Mouse (Mus musculus): ENCODE measurements at regions not wholly inside any gene's neighbourhood (a gene's known extent, or its start where the extent isn't known, plus 50 kb on each side); places are given as distances from the start of the nearest gene placed in this dataset.

DNA sequence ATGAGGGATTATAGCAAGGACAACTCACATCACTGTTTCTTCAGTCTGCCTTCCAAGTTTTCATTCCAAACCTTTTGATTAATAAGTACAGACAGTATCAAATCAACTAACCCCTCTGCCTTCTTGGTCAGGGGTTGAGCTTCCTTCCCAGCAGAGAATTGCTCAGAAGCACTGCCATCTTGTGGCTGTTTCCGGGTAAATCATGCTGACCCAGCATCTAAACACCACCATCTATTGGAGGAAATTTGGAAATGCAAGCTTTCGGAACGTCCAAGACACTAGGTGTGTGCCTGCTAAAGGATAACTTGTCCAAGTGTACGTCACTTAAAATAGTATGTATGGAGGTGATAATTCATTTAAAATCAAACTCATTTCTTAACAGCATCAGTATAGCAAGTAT, 231.7 kb upstream of the Ank start:
- no peaks in the 10 kb centered on the region for H3K9me3 ChIP-seq (ENCODE audit: control insufficient read depth, insufficient read depth, low read depth, low read length)
- no peak overlapping the region for H3K4me3 ChIP-seq (ENCODE audit: insufficient read depth in 1 of 2, low read depth in 1 of 2, low read length in 2 of 2, poor library complexity in 1 of 2, severe bottlenecking in 1 of 2)
- in situ Hi-C loops (cut with MboI; ENCODE audit: low sequenced_read_pairs in 2 of 2, unreplicated experiment in 2 of 2): no loop called here
- H3K27ac ChIP-seq (ENCODE audit: insufficient read depth, low read depth, low read length, poor library complexity, severe bottlenecking): no peak overlapping the region
- peak; percentile 58 for DNase-seq (ENCODE audit: low read depth, low spot score)
- no peak for TF ChIP-seq HCFC1 (IDR thresholded peaks at IDR 0.05; ENCODE audit: borderline replicate concordance, insufficient read depth, low read length)
- TF ChIP-seq CHD2 (IDR thresholded peaks at IDR 0.05; ENCODE audit: low read depth, low read length): no peak
- TF ChIP-seq ZNF384 (IDR thresholded peaks at IDR 0.05; ENCODE audit: low read depth, low read length): no peak
- TF ChIP-seq ZC3H11A (IDR thresholded peaks at IDR 0.05; ENCODE audit: borderline replicate concordance, low read depth, low read length): peak; percentile 93
- TF ChIP-seq MAFK (IDR thresholded peaks at IDR 0.05; ENCODE audit: insufficient read depth, low read depth, low read length): peak; percentile 98
- no peak overlapping the region for H3K9ac ChIP-seq (ENCODE audit: insufficient read depth, low read depth, low read length, poor library complexity, severe bottlenecking)
- H3K36me3 ChIP-seq (ENCODE audit: control insufficient read depth, insufficient read depth, low read length, poor library complexity, severe bottlenecking): no peaks in the 10 kb centered on the region
- H3K4me1 ChIP-seq (ENCODE audit: control insufficient read depth in 2 of 2, insufficient read depth in 2 of 2, low read length in 2 of 2, poor library complexity in 1 of 2): no peaks in the 10 kb centered on the region

- no peak for TF ChIP-seq HCFC1 (IDR thresholded peaks at IDR 0.05; ENCODE audit: borderline replicate concordance, insufficient read depth, low read length)
- TF ChIP-seq ZC3H11A (IDR thresholded peaks at IDR 0.05; ENCODE audit: borderline replicate concordance, low read depth, low read length): no peak
- TF ChIP-seq CHD2 (IDR thresholded peaks at IDR 0.05; ENCODE audit: low read depth, low read length): no peak
- no peak for TF ChIP-seq ZNF384 (IDR thresholded peaks at IDR 0.05; ENCODE audit: low read depth, low read length)
- TF ChIP-seq MAFK (IDR thresholded peaks at IDR 0.05; ENCODE audit: insufficient read depth, low read depth, low read length): no peak
- in situ Hi-C loops (cut with MboI; ENCODE audit: low sequenced_read_pairs in 2 of 2, unreplicated experiment in 2 of 2): no loop called here
These were observed 228.2 kb upstream of the Ank start for GRCm38 (mm10) chr15:27238301-27238700.

GRCm38 (mm10) chr15:27246302-27246701, 220.2 kb upstream of the Ank start:
- TF ChIP-seq MAFK (IDR thresholded peaks at IDR 0.05; ENCODE audit: insufficient read depth, low read depth, low read length) (no peak), ZC3H11A (IDR thresholded peaks at IDR 0.05; ENCODE audit: borderline replicate concordance, low read depth, low read length) (no peak), CHD2 (IDR thresholded peaks at IDR 0.05; ENCODE audit: low read depth, low read length) (no peak), ZNF384 (IDR thresholded peaks at IDR 0.05; ENCODE audit: low read depth, low read length) (no peak), HCFC1 (IDR thresholded peaks at IDR 0.05; ENCODE audit: borderline replicate concordance, insufficient read depth, low read length) (no peak)
- H3K9me3 ChIP-seq (ENCODE audit: control insufficient read depth, insufficient read depth, low read depth, low read length): no peaks in the 10 kb centered on the region
- H3K4me1 ChIP-seq (ENCODE audit: control insufficient read depth in 2 of 2, insufficient read depth in 2 of 2, low read length in 2 of 2, poor library complexity in 1 of 2): no peaks in the 10 kb centered on the region
- no peak for DNase-seq (ENCODE audit: low read depth, low spot score)
- no peak overlapping the region for H3K27ac ChIP-seq (ENCODE audit: insufficient read depth, low read depth, low read length, poor library complexity, severe bottlenecking)
- H3K4me3 ChIP-seq (ENCODE audit: insufficient read depth in 1 of 2, low read depth in 1 of 2, low read length in 2 of 2, poor library complexity in 1 of 2, severe bottlenecking in 1 of 2): no peak overlapping the region
- H3K9ac ChIP-seq (ENCODE audit: insufficient read depth, low read depth, low read length, poor library complexity, severe bottlenecking): no peak overlapping the region
- no peaks in the 10 kb centered on the region for H3K36me3 ChIP-seq (ENCODE audit: control insufficient read depth, insufficient read depth, low read length, poor library complexity, severe bottlenecking)
- in situ Hi-C loops (cut with MboI; ENCODE audit: low sequenced_read_pairs in 2 of 2, unreplicated experiment in 2 of 2): no loop called here

More at GRCm38 (mm10) chr15:27238301-27238700, 228.2 kb upstream of the Ank start:
- H3K27ac ChIP-seq (ENCODE audit: insufficient read depth, low read depth, low read length, poor library complexity, severe bottlenecking): no peak overlapping the region
- DNase-seq (ENCODE audit: low read depth, low spot score): no peak
- no peak overlapping the region for H3K4me3 ChIP-seq (ENCODE audit: insufficient read depth in 1 of 2, low read depth in 1 of 2, low read length in 2 of 2, poor library complexity in 1 of 2, severe bottlenecking in 1 of 2)
- no peaks in the 10 kb centered on the region for H3K9me3 ChIP-seq (ENCODE audit: control insufficient read depth, insufficient read depth, low read depth, low read length)
- no peaks in the 10 kb centered on the region for H3K4me1 ChIP-seq (ENCODE audit: control insufficient read depth in 2 of 2, insufficient read depth in 2 of 2, low read length in 2 of 2, poor library complexity in 1 of 2)
- no peak overlapping the region for H3K9ac ChIP-seq (ENCODE audit: insufficient read depth, low read depth, low read length, poor library complexity, severe bottlenecking)
- H3K36me3 ChIP-seq (ENCODE audit: control insufficient read depth, insufficient read depth, low read length, poor library complexity, severe bottlenecking): no peaks in the 10 kb centered on the region

- H3K4me3 ChIP-seq (ENCODE audit: insufficient read depth in 1 of 2, low read depth in 1 of 2, low read length in 2 of 2, poor library complexity in 1 of 2, severe bottlenecking in 1 of 2): no peak overlapping the region
- H3K36me3 ChIP-seq (ENCODE audit: control insufficient read depth, insufficient read depth, low read length, poor library complexity, severe bottlenecking): no peaks in the 10 kb centered on the region
- in situ Hi-C loops (cut with MboI; ENCODE audit: low sequenced_read_pairs in 2 of 2, unreplicated experiment in 2 of 2): no loop called here
- no peaks in the 10 kb centered on the region for H3K9me3 ChIP-seq (ENCODE audit: control insufficient read depth, insufficient read depth, low read depth, low read length)
- no peaks in the 10 kb centered on the region for H3K4me1 ChIP-seq (ENCODE audit: control insufficient read depth in 2 of 2, insufficient read depth in 2 of 2, low read length in 2 of 2, poor library complexity in 1 of 2)
- no peak for TF ChIP-seq CHD2 (IDR thresholded peaks at IDR 0.05; ENCODE audit: low read depth, low read length)
- no peak for TF ChIP-seq ZNF384 (IDR thresholded peaks at IDR 0.05; ENCODE audit: low read depth, low read length)
- no peak for TF ChIP-seq HCFC1 (IDR thresholded peaks at IDR 0.05; ENCODE audit: borderline replicate concordance, insufficient read depth, low read length)
- no peak for TF ChIP-seq MAFK (IDR thresholded peaks at IDR 0.05; ENCODE audit: insufficient read depth, low read depth, low read length)
- no peak for TF ChIP-seq ZC3H11A (IDR thresholded peaks at IDR 0.05; ENCODE audit: borderline replicate concordance, low read depth, low read length)
- H3K9ac ChIP-seq (ENCODE audit: insufficient read depth, low read depth, low read length, poor library complexity, severe bottlenecking): no peak overlapping the region
- H3K27ac ChIP-seq (ENCODE audit: insufficient read depth, low read depth, low read length, poor library complexity, severe bottlenecking): no peak overlapping the region
- DNase-seq (ENCODE audit: low read depth, low spot score): no peak
These were observed 207.3 kb upstream of the Ank start for GRCm38 (mm10) chr15:27258984-27259853.
